Mouse (Mus musculus) small intestine, adult 2 months (tissue): ENCODE results near the gene Mpst.

Experiments
- CTCF ChIP-seq: fragments of 200-500 bp; IDR thresholded peaks from 2 replicates; pipeline ENCODE4 v1.5.1; 2012; ENCODE audit warnings: low read depth, mild to moderate bottlenecking, control low read depth, inconsistent platforms, low read length, moderate library complexity, mixed read lengths; ENCODE audit not compliant: insufficient replicate concordance, insufficient read length; ENCODE audit errors: extremely low read depth
- POLR2A ChIP-seq: fragments of 200-500 bp; IDR thresholded peaks from 2 replicates; pipeline ENCODE4 v1.6.1; 2012; ENCODE audit warnings: low read depth, mild to moderate bottlenecking, control low read depth, inconsistent platforms, low read length, moderate library complexity

GRCm38 (mm10) chr15:78401921-78402320 is 4.3 kb upstream of the Mpst start:
- TF ChIP-seq CTCF (no peak), POLR2A (no peak)
